Mouse (Mus musculus) splenic B cell, adult 2 months (primary cell): ENCODE results near the gene Zdhhc14.
A peak's percentile ranks its signal among the peaks of the same experiment; 100 is the strongest.

Experiments
- DNase-seq: peaks from one replicate; pipeline ENCODE4 v3.0.0-alpha.2; 2011; ENCODE audit warnings: low read depth, low spot score
- H3K27me3 ChIP-seq: 2 replicates; pipeline ENCODE4 v1.6.1; 2012; ENCODE audit warnings: mild to moderate bottlenecking, low read length, moderate library complexity, mixed read lengths; ENCODE audit not compliant: control insufficient read depth, poor library complexity, insufficient read depth, severe bottlenecking
- H3K36me3 ChIP-seq: 2 replicates; pipeline ENCODE4 v1.6.1; 2012; ENCODE audit warnings: mild to moderate bottlenecking, low read length, moderate library complexity, mixed read lengths; ENCODE audit not compliant: control insufficient read depth, poor library complexity, insufficient read depth, severe bottlenecking

Gene Zdhhc14

DNA sequence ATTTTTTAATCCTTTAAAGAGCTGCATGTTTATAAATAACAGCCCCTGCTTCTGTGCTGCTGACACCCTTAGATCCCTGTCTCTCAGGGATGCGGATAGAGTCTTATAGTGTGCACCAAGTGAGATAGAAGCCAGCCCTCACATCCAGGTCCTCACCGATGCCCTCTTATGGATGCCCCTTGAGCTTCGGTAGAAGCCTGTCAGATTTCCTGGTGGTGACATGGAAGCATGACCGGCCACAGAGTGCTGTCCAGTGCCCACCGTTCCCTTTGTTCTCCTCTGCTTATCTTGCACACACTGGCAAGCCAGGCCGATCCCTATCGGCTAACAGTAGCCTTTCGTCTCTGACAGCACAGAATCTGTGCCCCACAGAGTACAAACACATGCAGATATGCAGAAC lies 183.6 kb downstream of the Zdhhc14 start:
- Histone ChIP-seq H3K36me3 (no peaks in the 10 kb centered on the region), H3K27me3 (no peaks in the 10 kb centered on the region)
- DNase-seq = no peak

DNA sequence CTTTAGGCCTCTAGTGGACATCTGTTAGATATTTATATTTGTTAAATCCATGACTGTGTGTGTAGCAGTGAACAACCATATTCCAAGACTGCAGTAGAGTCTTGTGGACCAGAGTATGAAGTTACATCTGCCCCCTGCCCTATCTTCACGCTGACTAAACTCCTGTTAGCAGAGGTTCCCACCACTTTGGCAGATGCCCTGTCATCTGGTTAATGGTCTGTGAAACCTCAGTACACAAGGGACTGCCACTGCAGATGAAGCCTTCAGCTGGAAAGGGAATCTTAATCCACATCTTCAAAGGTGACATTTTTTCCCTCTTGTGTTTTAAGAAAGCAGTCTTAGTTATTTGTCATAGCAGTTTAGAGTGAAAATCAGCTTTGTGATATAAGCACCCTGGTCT lies 187.0 kb downstream of the Zdhhc14 start:
- DNase-seq = no peak
- H3K36me3 ChIP-seq = no peaks in the 10 kb centered on the region
- H3K27me3 ChIP-seq = no peaks in the 10 kb centered on the region

DNA sequence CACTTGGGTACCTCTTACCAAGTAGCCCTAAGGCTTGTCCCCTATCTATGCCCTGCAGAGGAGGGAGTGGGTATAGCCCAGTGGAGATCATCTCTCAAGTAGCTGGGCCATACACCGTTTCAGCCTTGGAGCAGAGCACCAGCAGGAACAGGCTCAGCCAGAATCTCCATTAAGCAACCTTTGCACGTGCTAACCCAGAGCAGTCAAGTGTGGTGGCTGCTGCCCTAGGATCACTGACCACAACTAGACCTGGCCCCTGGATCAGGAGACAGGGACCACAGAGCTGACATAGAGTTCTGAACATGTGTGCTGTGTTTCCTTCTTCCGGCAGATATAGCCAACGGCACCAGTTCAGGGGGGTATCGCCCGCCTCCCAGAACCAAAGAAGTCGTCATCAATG lies 193.0 kb downstream of the Zdhhc14 start:
- no peaks in the 10 kb centered on the region for H3K36me3 ChIP-seq
- DNase-seq = no peak
- no peaks in the 10 kb centered on the region for H3K27me3 ChIP-seq

DNA sequence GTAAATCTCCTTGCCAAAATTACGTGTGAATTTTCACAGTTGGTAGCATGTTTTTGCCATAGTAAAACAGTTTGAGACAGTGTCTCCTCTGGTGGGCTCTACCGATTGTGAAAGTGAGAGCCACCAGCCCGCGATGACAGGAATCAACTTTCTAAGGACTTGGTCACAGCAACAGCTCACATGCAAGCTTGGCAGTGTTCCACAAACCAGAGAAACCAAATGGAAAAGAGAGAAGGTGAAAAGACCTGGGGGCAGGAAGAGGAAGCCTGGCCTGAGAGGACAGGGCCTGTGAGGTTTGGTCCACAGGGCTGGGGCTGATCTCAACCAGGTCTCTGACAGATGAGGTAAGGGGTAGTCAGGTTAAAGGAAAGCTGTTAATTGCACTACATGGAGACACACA lies 195.5 kb downstream of the Zdhhc14 start:
- DNase-seq = no peak

DNA sequence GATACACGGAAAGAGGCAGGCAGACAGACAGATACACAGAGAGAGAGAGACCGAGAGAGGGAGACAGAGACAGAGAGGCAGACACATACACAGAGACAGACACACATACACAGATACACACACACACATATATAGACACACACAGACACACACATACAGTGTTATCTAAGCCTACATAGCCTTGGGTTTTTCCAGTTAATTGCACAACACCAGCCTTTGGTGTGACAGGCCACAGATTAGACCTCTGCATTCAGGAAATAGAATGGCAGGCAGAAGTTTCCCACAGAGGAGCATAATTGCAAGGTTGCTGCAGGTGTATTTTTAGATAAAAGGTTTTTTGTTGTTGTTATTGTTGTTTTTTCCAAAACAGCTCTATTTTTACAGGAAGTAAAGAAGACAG lies 195.9 kb downstream of the Zdhhc14 start:
- Histone ChIP-seq H3K36me3 (no peaks in the 10 kb centered on the region), H3K27me3 (no peaks in the 10 kb centered on the region)
- DNase-seq = no peak

More for the DNA sequence above, 195.5 kb downstream of the Zdhhc14 start:
- H3K27me3 ChIP-seq = no peaks in the 10 kb centered on the region
- H3K36me3 ChIP-seq = no peaks in the 10 kb centered on the region

DNA sequence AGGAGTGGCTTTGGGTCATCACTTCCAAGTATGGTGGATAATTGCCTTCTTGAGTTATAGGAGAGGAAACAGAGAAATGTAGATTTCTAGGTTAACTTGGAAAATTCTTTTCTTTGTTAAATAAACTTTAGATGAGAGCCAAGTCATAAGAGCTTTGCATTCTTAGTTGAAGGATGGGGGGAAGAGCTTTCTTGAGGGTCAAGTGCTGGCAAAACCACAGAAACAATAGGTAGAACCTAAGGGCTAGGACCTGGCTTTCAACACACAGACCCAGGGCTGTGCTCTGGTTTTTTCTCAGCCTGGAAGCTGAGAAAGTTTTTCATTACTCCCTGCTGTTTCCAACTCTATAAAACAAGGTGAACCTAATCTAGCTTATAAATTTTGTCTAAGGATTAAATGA lies 196.3 kb downstream of the Zdhhc14 start:
- DNase-seq = no peak

DNA sequence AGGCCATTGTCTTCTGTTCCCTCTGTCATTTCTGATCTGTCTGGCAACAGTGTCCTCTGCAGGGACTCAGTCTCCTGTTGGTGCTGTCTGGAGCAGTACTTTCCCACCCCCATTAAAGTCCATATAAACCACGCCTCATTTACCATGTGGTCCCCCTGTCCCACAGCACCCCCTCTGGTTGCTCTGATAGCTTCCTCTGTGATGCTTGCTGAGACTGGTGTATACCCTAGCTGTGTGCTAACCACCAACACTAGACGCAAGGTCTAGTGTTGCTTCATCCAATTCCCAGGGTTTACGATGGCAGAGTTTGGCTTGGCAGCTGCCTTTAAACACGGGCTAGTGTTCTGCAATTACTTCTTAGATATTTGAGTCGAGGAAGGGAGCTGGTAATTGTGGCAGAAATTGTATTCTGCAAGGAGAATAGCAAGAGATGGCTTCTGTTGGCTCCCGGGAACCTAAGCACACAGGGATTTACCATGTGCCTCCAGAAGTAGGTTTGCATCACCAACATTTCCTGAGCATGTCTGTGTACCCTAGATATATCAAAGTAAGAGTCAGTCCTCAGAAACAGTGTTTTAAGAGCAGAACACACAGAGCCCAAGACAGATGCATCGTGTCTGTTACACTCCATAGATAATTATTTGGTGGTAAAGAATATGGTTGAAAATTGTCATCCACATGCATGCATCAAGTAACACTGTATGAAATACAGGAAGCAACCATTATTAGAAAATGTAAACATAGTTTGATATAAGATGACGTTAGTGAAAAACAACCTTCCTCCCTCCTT lies 198.6 kb downstream of the Zdhhc14 start:
- peak; percentile 47 for DNase-seq
- Histone ChIP-seq H3K36me3 (no peaks in the 10 kb centered on the region), H3K27me3 (no peaks in the 10 kb centered on the region)

More for the DNA sequence above, 196.3 kb downstream of the Zdhhc14 start:
- H3K27me3 ChIP-seq = no peaks in the 10 kb centered on the region
- H3K36me3 ChIP-seq = no peaks in the 10 kb centered on the region

DNA sequence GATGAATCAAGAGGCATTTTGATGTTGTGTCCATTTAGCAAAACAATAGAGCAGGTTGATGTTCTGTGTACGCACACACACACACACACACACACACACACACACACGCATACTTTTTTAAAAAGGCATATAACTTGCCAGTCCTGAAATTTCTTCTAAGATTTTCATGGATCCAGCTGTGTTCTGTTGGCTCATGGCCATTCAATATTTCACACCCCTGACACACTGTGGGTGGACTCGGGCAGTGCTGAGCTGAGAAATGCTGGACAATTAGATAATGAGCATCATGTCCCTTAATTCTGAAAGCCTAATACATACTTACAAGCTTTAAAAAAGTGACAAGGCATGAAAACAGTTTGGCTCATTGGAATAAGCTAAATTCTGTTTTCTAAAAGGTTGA lies 200.3 kb downstream of the Zdhhc14 start:
- no peak for DNase-seq
- no peaks in the 10 kb centered on the region for H3K27me3 ChIP-seq

DNA sequence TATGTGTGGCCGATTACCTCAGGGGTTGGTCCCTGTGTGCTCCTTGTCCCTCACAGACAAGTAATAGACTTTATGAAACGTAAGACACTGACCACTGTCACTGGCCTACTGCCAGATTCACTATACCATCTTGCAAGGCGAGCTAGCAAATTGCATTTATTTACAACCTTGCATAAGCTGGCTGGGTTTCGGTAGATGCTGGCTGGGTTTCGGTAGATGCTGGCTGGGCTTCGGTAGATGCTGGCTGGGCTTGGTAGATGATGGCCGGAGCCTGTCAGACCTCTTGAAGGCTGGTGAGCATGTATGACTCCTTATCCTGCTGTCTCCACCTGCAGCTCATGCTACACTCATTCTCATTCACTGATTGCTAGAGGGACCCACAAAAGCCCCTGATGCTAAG lies 200.9 kb downstream of the Zdhhc14 start:
- H3K27me3 ChIP-seq = no peaks in the 10 kb centered on the region
- DNase-seq = no peak
- no peaks in the 10 kb centered on the region for H3K36me3 ChIP-seq

More for the DNA sequence above, 200.3 kb downstream of the Zdhhc14 start:
- no peaks in the 10 kb centered on the region for H3K36me3 ChIP-seq

DNA sequence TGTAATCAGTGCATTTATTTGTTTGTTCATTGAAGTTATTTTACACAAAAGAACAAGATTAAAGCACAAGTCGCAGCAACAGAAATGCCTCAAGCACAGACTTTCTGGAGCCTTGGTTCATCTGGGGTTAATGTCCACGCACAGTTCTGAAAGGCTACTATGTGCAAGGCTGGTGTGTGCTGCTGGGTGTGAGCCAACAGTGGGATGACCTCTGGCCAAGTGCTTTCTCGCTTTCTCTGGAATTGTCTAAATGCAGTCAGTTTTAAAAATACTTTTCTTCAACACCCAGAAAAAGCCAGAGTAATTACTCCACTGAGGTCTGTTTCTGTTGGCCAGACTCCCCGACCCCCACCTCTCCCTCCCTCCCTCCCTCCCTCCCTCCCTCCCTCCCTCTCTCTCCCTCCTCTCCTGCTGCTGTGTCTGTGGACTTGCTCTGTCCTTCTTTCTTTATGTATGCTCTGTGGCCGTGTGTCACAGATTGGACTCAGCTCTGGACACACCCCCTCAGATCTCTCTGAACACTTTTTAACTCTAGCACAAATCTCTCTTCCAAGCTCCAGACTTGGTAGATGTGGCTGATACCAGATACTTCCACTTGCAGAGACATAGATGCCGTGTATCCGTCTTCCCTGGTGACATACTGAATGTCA lies 206.2 kb downstream of the Zdhhc14 start:
- H3K27me3 ChIP-seq = no peaks in the 10 kb centered on the region
- DNase-seq = no peak
- no peaks in the 10 kb centered on the region for H3K36me3 ChIP-seq

DNA sequence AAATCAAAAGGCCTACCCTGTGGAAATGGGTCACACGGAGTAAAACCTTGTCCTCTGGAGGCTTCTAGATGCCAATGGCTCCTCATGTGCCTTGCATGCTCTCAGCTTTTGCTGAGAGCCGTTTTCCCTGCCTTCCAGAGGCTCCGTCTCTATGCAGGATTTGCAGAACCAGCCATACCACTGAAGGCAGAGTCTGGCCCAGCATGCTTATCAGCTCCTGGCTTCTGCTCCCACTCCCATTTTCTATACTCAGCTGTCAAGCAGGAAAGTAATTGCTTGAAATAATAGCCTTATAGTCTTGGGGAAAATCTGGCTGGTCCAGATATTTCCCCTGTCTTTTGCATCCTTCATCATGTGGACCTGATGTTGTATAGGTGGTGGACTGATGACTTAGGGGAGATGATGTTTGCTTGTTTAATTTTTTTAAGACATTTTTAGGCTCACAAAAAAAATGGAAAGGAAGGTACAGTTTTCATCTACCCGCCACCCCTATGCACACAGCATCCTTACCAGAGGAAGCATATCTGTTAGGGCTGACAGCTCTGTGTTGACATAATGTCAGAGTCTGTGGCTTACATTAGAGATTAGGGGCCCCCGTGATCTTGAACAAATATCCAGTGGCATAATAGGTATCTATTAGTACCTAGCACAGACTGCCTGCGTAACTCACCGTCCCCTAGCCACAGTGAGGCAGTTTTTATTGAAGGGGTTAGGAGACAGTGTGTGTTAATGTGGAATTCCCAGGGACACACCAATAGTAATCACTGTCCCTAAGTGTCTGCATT lies 218.2 kb downstream of the Zdhhc14 start:
- Histone ChIP-seq H3K27me3 (no peaks in the 10 kb centered on the region), H3K36me3 (no peaks in the 10 kb centered on the region)
- DNase-seq = no peak

DNA sequence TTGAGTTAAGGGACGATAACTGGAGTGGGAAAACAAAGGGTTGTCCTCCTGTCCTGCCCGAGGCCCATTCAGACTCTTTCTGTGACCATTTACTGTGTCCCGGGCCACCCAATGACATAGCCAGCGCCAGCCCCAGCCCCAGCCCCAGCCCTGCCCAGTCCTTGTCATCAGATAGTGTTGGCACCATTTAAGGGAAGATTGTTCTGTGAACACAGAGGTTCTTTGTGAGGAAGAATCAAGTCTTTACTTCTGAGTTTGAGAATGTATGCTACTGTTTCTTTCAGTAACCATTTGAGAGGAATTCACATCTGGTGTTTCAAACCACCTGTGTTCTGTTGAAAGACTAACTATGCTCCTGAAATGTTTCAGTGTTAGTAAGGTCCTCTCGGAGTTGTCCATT lies 219.5 kb downstream of the Zdhhc14 start:
- DNase-seq = no peak
- Histone ChIP-seq H3K27me3 (no peaks in the 10 kb centered on the region), H3K36me3 (no peaks in the 10 kb centered on the region)

DNA sequence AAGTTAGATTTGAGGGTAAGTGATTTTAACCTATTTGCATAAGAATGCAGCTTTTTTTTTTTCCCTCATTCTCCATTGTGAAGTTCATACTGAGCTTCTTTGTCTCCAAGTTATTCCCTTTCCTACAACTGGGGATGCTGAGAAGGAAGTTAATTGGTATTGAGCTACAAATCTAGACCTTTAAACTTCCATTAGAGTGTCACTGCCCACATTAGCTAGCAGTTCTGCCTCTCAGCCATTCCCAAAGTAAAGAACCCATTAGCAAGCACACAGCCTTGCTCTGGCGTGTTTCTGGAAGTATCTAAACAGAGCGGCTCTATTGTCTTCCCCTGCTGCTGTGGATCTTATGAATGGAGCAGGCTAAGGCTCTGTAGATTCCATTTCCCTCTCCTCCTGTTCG lies 220.8 kb downstream of the Zdhhc14 start:
- no peaks in the 10 kb centered on the region for H3K27me3 ChIP-seq

DNA sequence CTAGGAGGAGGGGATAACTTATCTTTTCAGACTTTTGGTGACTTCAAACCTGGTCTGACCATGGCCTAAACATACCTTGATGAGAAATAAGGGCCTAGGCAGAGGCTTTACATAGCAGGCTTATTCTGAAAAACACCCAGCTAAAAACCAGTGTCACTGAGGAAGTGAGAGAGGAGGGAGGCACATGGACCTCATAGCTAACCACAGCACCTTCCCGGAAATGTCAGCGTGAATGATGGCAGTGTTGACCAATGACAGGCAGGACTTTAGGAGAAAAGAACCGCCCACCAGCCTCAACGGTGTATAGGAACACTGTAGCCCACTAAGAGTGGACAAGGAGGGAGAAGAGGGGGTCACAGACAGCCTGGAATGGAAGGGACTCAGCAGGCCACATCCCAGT lies 224.6 kb downstream of the Zdhhc14 start:
- H3K36me3 ChIP-seq = no peaks in the 10 kb centered on the region
- DNase-seq = peak; percentile 55
- no peaks in the 10 kb centered on the region for H3K27me3 ChIP-seq

More for the DNA sequence above, 220.8 kb downstream of the Zdhhc14 start:
- H3K36me3 ChIP-seq = no peaks in the 10 kb centered on the region
- no peak for DNase-seq
